Mouse (Mus musculus) stomach, postnatal 0 days (tissue): ENCODE measurements around the gene Pih1d1. TPM values are rescaled to one million over a fixed set of nuclear protein-coding genes. Genes with fewer than 3 reads are reported as not detected.
A peak's percentile ranks its signal among the peaks of the same experiment; 100 is the strongest.

Experiments used
- ATAC-seq: fragments of 200-750 bp; cut with Nextera tagmentation; 2 replicates; pipeline ENCODE4 v1.8.0; 2017; ENCODE audit not compliant: low FRiP score, low TSS enrichment
- DNase-seq: peaks from one replicate; pipeline ENCODE4 v3.0.0-alpha.2; 2016; ENCODE audit warnings: low spot score
- H3K27ac ChIP-seq: fragments of 300-500 bp; sonication (generic); replicated peaks from 2 replicates; pipeline ENCODE4 v1.5.1; 2014; ENCODE audit warnings: mild to moderate bottlenecking, control low read depth
- H3K27me3 ChIP-seq: fragments of 300-500 bp; sonication (generic); 2 replicates; pipeline ENCODE4 v1.6.1; 2014; ENCODE audit warnings: low read length; ENCODE audit not compliant: control insufficient read depth, insufficient read depth
- H3K36me3 ChIP-seq: fragments of 300-500 bp; sonication (generic); 2 replicates; pipeline ENCODE4 v1.6.1; 2014; ENCODE audit warnings: low read length, mixed read lengths; ENCODE audit not compliant: control insufficient read depth, insufficient read depth
- H3K4me1 ChIP-seq: fragments of 300-500 bp; sonication (generic); replicated peaks from 2 replicates; pipeline ENCODE4 v1.6.1; 2014; ENCODE audit warnings: antibody characterized with exemption; ENCODE audit not compliant: control insufficient read depth, insufficient read depth
- H3K4me2 ChIP-seq: fragments of 300-500 bp; sonication (generic); replicated peaks from 2 replicates; pipeline ENCODE4 v1.6.1; 2014; ENCODE audit warnings: low read depth, mild to moderate bottlenecking, control low read depth, moderate library complexity
- H3K4me3 ChIP-seq: fragments of 300-500 bp; sonication (generic); 2 replicates; pipeline ENCODE4 v1.5.1; 2014; ENCODE audit warnings: low read depth, low read length, control low read depth
- H3K9ac ChIP-seq: fragments of 300-500 bp; sonication (generic); 2 replicates; pipeline ENCODE4 v1.6.1; 2014; ENCODE audit warnings: mild to moderate bottlenecking, low read length, control low read depth, mixed read lengths
- H3K9me3 ChIP-seq: fragments of 300-500 bp; sonication (generic); 2 replicates; pipeline ENCODE4 v1.6.1; 2016; ENCODE audit warnings: low read length; ENCODE audit not compliant: control insufficient read depth
- CTCF ChIP-seq: IDR thresholded peaks from 2 replicates; pipeline ENCODE4 v1.5.1; 2016; ENCODE audit warnings: antibody characterized with exemption, low read depth, mild to moderate bottlenecking, moderate library complexity
- EP300 ChIP-seq: optimal IDR thresholded peaks from 2 replicates; pipeline ENCODE3; 2016; ENCODE audit warnings: antibody characterized with exemption
- WGBS: fragments of 180-500 bp; shearing (Covaris S2); extraction: QIAGEN DNeasy Blood & Tissue Kit; methylation state at CpG from one replicate; pipeline ENCODE4 v1.1.7; 2014; 5-methylcytosine and 5-hydroxymethylcytosine counted together
- polyA plus RNA-seq: library from polyadenylated mRNA; unstranded; fragments of >200 nt; fragmentation: Nextera tagmentation; extraction: Ambion mirVana; gene quantifications from 2 replicates; pipeline ENCODE4 v1.2.1, GENCODE M21; 2015

Gene Pih1d1
- polyA plus RNA-seq, 1 experiment from 2014 or later, result 49.0 TPM

DNA sequence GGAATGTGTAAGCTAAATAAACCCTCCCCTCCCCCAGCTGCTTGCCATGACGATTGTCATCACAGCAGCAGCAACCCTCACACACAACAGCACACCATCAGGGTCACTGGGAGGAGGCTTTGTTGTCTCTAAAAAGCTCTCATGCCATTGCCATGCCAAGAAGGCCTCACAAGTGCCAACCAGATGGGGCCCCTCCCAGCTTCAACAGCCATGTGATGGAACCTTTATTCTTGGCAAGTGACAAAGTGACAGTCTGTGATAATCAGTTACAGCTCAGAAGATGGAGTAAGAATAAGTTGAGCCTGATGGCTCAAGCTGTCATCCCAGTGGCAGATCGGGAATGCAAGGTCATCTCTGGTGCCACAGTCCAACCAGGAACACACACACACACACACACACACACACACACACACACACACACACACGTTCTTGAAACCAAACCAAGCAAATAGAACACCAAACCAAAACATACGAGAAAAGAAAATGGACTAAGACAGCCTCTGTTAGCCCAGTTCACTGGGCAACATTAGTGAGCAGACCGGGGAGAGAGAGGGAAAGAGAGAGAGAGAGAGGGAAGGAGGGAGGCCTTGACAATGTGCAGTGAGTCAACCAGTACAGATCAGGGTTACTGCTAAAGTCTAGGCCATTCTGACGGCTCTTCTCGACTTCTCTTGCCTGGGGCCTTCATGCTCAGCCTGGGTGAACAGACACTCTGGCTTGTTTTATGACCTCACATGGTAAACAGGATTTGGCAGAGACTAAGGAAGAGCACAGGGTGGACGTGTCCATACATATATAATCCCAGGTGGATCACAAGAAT is 14.0 kb upstream of the Pih1d1 start:
- H3K9ac ChIP-seq, result no peak overlapping the region
- no peak overlapping the region for H3K4me3 ChIP-seq
- ATAC-seq (no peak), DNase-seq (no peak)
- peaks cover 4% of the 10 kb centered on the region for H3K36me3 ChIP-seq
- no peak overlapping the region for H3K27ac ChIP-seq
- H3K4me1 ChIP-seq, result no peaks in the 10 kb centered on the region
- H3K27me3 ChIP-seq, result no peaks in the 10 kb centered on the region
- no peak overlapping the region for H3K4me2 ChIP-seq
- TF ChIP-seq EP300 (no peak), CTCF (no peak)
- WGBS, result 65% methylated on average over 8 of the region's 8 CpGs
- no peaks in the 10 kb centered on the region for H3K9me3 ChIP-seq

DNA sequence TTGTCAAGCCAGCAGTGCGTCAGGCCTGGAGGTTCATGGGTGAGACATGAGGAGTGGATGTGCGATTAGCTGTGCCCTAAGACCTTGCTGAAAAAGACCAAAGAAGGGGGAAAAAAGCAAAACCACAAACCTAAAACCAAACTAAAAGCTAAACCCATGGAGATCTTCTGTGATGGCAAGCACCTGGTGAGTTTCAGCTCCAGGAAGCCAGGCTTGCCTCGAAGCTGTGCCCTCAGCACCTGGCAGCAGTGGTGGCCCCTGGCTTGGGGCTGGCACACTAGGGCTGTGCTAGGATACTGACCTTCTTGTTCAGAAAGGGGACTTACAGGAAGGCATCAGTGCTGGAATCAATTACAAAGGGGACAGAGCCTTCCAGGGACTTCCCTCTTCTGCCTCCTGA is 12.8 kb upstream of the Pih1d1 start:
- no peak for TF ChIP-seq EP300
- TF ChIP-seq CTCF, result no peak

DNA sequence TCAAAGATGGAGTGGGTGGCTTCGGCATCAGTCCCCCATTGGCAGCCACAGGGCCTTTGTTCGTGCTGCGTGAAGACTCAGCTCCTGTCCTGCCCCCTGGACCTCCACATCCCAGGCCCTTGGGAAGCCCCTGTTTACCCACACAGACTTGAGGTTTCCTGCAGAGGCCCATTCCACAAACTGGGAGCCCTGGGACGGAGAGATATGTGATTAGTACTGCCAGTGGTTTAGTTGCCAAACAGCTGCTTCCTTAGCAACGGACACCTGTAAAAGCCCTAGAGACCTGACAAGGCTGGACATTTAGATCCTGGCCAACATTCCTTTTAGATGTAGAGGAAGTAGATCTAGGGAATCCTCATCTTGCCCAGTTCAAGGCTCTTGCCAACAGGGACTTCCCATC is 12.2 kb upstream of the Pih1d1 start:
- no peak for DNase-seq
- WGBS, result 92% methylated on average over 5 of the region's 5 CpGs
- no peaks in the 10 kb centered on the region for H3K4me1 ChIP-seq
- H3K4me3 ChIP-seq, result no peak overlapping the region
- no peaks in the 10 kb centered on the region for H3K9me3 ChIP-seq
- ATAC-seq, result no peak
- no peak overlapping the region for H3K27ac ChIP-seq
- peaks cover 6% of the 10 kb centered on the region for H3K36me3 ChIP-seq
- TF ChIP-seq EP300 (no peak), CTCF (no peak)
- no peak overlapping the region for H3K4me2 ChIP-seq
- H3K27me3 ChIP-seq, result no peaks in the 10 kb centered on the region
- H3K9ac ChIP-seq, result no peak overlapping the region

More for the DNA sequence above, 12.8 kb upstream of the Pih1d1 start:
- Histone ChIP-seq H3K9me3 (no peaks in the 10 kb centered on the region), H3K27me3 (no peaks in the 10 kb centered on the region), H3K27ac (no peak overlapping the region), H3K4me3 (no peak overlapping the region), H3K4me1 (no peaks in the 10 kb centered on the region), H3K36me3 (peaks cover 4% of the 10 kb centered on the region), H3K4me2 (no peak overlapping the region), H3K9ac (no peak overlapping the region)
- WGBS, result 89% methylated on average over 3 of the region's 3 CpGs
- ATAC-seq (no peak), DNase-seq (no peak)

DNA sequence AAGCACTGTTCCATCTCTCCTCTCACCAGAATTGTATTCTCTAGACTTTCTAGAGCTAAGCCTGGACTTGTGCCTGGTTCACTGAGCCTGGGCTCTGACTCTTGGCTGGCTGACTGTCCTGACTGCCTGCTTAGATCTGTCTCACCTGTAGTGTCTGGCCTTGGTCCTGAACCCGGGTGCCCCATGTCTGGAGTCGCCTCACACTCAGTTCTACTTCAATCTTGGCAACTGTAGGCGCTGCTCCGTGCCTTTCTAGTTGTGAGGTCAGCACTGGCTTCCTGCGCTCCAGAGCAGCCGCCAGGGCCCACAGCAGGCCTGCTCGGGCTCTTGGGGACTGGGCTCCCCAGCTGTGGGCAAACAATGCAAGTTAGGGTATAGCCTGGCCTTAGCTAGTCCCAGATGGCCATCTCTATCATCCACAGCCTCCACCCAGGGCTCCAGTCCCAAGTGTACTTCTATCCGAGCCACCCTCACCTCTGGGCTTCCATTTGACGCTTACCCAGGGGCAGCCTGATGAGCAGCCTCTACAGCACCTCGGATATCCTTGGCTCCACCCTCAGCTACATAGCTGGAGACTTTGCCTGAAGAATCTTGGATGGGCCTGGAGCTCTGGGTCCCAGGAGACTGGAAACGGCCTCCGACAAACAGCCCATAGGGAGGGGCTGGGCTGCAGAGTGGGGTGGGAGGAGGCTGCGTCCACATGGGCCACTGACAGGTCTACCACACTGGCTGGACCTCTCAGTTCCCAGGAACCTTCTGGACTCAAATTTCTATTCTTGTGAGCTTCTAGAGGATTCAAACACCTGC is 9.5 kb upstream of the Pih1d1 start:
- H3K9me3 ChIP-seq, result no peaks in the 10 kb centered on the region
- H3K4me2 ChIP-seq, result no peak overlapping the region
- TF ChIP-seq EP300, result no peak
- TF ChIP-seq CTCF, result no peak
- no peak; the same call in 1 of the 2 replicates for ATAC-seq
- H3K4me3 ChIP-seq, result no peak overlapping the region
- H3K27me3 ChIP-seq, result no peaks in the 10 kb centered on the region
- H3K4me1 ChIP-seq, result 0 out of 2 replicates have a peak, but pooled peaks cover 2% of the 10 kb centered on the region
- WGBS, result 75% methylated on average over 13 of the region's 13 CpGs
- H3K9ac ChIP-seq, result no peak overlapping the region
- DNase-seq, result no peak
- 0 out of 2 replicates have a peak overlapping the region, but pooled peaks have one; percentile 8 for H3K27ac ChIP-seq
- peaks cover 6% of the 10 kb centered on the region for H3K36me3 ChIP-seq

DNA sequence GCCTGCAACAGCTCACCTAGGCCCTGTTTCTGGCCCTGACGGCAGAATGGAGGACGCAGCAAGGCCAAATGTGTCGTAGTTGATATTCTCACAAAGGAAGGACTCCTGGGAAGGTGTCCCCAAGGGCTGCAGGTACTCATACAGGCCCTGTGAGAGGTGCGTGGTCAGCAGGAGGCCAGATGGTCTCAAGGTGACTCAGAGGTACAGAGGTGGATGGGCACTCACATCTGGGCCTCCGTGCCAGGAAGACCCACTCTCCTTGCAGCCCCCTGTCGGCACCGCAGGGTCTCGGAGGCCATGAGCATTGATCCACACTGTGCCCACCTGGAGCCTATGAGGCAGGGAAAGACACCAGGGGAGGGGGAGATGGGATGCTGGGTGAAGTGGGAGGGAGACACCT is 8.6 kb upstream of the Pih1d1 start:
- DNase-seq, result no peak
- Histone ChIP-seq H3K9ac (no peak overlapping the region), H3K36me3 (peaks cover 6% of the 10 kb centered on the region), H3K27ac (no peak overlapping the region), H3K4me2 (no peak overlapping the region), H3K27me3 (no peaks in the 10 kb centered on the region), H3K9me3 (no peaks in the 10 kb centered on the region), H3K4me3 (no peak overlapping the region), H3K4me1 (0 out of 2 replicates have a peak, but pooled peaks cover 2% of the 10 kb centered on the region)
- no peak for TF ChIP-seq EP300
- 94% methylated on average over 8 of the region's 8 CpGs for WGBS
- ATAC-seq, result no peak
